Mouse (Mus musculus): ENCODE measurements around the gene Nos1ap. TPM values are rescaled to one million over a fixed set of nuclear protein-coding genes. Genes with fewer than 3 reads are reported as not detected.

The Nos1ap gene
- polyA plus RNA-seq, 1 experiment: 3.5 TPM

GRCm38 (mm10) chr1:170343906-170344305 lies 245.8 kb downstream of the Nos1ap start:
- no peaks in the 10 kb centered on the region for H3K4me1 ChIP-seq (ENCODE audit: control insufficient read depth, insufficient read depth, low read length)
- TF ChIP-seq CTCF (IDR thresholded peaks at IDR 0.05; ENCODE audit: borderline replicate concordance, insufficient read depth, low read length) (no peak), POLR2A (IDR thresholded peaks at IDR 0.05; ENCODE audit: low read depth, low read length) (no peak)
- no peak overlapping the region for H3K4me3 ChIP-seq (ENCODE audit: insufficient read depth, low read length)
- H3K27ac ChIP-seq (ENCODE audit: insufficient read depth, low read length): no peak overlapping the region

GRCm38 (mm10) chr1:170343081-170343480 lies 246.6 kb downstream of the Nos1ap start:
- no peak overlapping the region for H3K27ac ChIP-seq (ENCODE audit: insufficient read depth, low read length)
- no peaks in the 10 kb centered on the region for H3K4me1 ChIP-seq (ENCODE audit: control insufficient read depth, insufficient read depth, low read length)
- TF ChIP-seq POLR2A (IDR thresholded peaks at IDR 0.05; ENCODE audit: low read depth, low read length) (no peak), CTCF (IDR thresholded peaks at IDR 0.05; ENCODE audit: borderline replicate concordance, insufficient read depth, low read length) (no peak)
- no peak overlapping the region for H3K4me3 ChIP-seq (ENCODE audit: insufficient read depth, low read length)

GRCm38 (mm10) chr1:170339943-170340342 lies 249.7 kb downstream of the Nos1ap start:
- no peak for TF ChIP-seq CTCF (IDR thresholded peaks at IDR 0.05; ENCODE audit: borderline replicate concordance, insufficient read depth, low read length)
- no peak overlapping the region for H3K4me3 ChIP-seq (ENCODE audit: insufficient read depth, low read length)
- H3K27ac ChIP-seq (ENCODE audit: insufficient read depth, low read length): no peak overlapping the region
- H3K4me1 ChIP-seq (ENCODE audit: control insufficient read depth, insufficient read depth, low read length): no peaks in the 10 kb centered on the region

GRCm38 (mm10) chr1:170332775-170333174 lies 256.9 kb downstream of the Nos1ap start:
- Histone ChIP-seq H3K4me1 (ENCODE audit: control insufficient read depth, insufficient read depth, low read length) (no peaks in the 10 kb centered on the region), H3K4me3 (ENCODE audit: insufficient read depth, low read length) (no peak overlapping the region), H3K27ac (ENCODE audit: insufficient read depth, low read length) (no peak overlapping the region)
- no peak for TF ChIP-seq CTCF (IDR thresholded peaks at IDR 0.05; ENCODE audit: borderline replicate concordance, insufficient read depth, low read length)
- no peak for TF ChIP-seq POLR2A (IDR thresholded peaks at IDR 0.05; ENCODE audit: low read depth, low read length)

DNA sequence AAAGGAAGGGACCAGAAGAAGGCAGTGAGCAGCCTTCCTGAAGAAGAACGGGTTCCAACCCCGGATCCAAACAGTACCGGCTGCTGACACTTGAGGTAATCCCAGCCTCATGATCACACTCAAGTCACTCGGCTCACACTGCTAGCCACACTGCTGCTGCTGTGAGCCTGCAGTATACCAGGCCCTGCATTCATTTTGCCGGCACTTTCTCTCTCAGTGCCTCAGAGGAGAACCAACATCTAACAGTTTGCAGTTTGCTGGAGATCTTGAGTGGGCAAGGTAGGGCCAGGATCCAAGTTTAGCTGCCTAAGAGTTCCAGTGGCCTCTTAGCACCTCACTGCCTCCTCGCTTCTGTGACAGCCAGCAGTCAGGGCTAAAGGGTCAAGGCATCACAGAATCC lies 257.7 kb downstream of the Nos1ap start:
- Histone ChIP-seq H3K4me1 (ENCODE audit: control insufficient read depth, insufficient read depth, low read length) (no peaks in the 10 kb centered on the region), H3K4me3 (ENCODE audit: insufficient read depth, low read length) (no peak overlapping the region), H3K27ac (ENCODE audit: insufficient read depth, low read length) (no peak overlapping the region)
- TF ChIP-seq CTCF (IDR thresholded peaks at IDR 0.05; ENCODE audit: borderline replicate concordance, insufficient read depth, low read length) (no peak), POLR2A (IDR thresholded peaks at IDR 0.05; ENCODE audit: low read depth, low read length) (no peak)

DNA sequence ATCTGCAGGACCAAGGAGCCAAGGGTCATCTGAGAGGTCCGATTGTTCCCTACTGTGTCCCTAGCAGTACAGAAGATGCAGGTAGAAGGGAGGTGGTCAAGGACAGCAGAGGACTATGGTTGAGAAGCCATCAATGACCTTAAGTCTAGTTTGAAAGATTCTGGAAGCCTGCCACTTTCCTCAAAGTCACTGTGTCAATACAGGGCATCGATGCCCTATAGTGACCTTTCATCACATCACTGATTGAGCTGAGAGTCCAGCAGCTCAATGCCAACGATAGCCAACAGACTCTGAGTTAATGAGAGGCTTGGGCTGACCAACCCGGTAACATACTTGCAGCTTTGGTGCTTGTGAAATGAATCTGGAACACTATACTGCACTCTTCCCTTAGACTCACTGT lies 264.4 kb downstream of the Nos1ap start:
- no peak for TF ChIP-seq CTCF (IDR thresholded peaks at IDR 0.05; ENCODE audit: borderline replicate concordance, insufficient read depth, low read length)
- no peak for TF ChIP-seq POLR2A (IDR thresholded peaks at IDR 0.05; ENCODE audit: low read depth, low read length)
- Histone ChIP-seq H3K4me1 (ENCODE audit: control insufficient read depth, insufficient read depth, low read length) (no peaks in the 10 kb centered on the region), H3K27ac (ENCODE audit: insufficient read depth, low read length) (no peak overlapping the region), H3K4me3 (ENCODE audit: insufficient read depth, low read length) (no peak overlapping the region)

- Histone ChIP-seq H3K4me1 (ENCODE audit: control insufficient read depth, insufficient read depth, low read length) (no peaks in the 10 kb centered on the region), H3K4me3 (ENCODE audit: insufficient read depth, low read length) (no peak overlapping the region), H3K27ac (ENCODE audit: insufficient read depth, low read length) (no peak overlapping the region)
- TF ChIP-seq CTCF (IDR thresholded peaks at IDR 0.05; ENCODE audit: borderline replicate concordance, insufficient read depth, low read length) (no peak), POLR2A (IDR thresholded peaks at IDR 0.05; ENCODE audit: low read depth, low read length) (no peak)
Observed at GRCm38 (mm10) chr1:170324312-170324711, 265.3 kb downstream of the Nos1ap start.

DNA sequence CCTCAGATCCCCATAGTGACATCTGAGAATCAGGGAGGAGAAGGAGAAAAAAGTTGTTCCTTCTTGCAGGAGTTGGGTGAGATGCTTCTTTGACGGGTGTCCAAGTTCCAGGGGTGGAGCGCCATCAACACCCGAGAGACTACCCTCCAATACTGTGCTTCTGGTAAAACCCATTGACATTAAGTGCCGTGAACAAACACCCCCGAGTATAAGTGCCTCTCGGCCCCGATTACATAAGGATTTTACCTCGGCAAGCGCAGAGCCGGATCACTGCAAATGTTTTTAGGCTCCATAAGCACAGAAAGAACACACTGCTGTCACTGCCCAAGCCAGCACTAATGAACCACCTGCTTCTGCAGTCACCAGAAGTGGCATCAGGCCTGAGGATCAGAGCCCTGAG lies 266.7 kb downstream of the Nos1ap start:
- Histone ChIP-seq H3K4me1 (ENCODE audit: control insufficient read depth, insufficient read depth, low read length) (no peaks in the 10 kb centered on the region), H3K27ac (ENCODE audit: insufficient read depth, low read length) (no peak overlapping the region), H3K4me3 (ENCODE audit: insufficient read depth, low read length) (no peak overlapping the region)
- no peak for TF ChIP-seq CTCF (IDR thresholded peaks at IDR 0.05; ENCODE audit: borderline replicate concordance, insufficient read depth, low read length)
- TF ChIP-seq POLR2A (IDR thresholded peaks at IDR 0.05; ENCODE audit: low read depth, low read length): no peak

DNA sequence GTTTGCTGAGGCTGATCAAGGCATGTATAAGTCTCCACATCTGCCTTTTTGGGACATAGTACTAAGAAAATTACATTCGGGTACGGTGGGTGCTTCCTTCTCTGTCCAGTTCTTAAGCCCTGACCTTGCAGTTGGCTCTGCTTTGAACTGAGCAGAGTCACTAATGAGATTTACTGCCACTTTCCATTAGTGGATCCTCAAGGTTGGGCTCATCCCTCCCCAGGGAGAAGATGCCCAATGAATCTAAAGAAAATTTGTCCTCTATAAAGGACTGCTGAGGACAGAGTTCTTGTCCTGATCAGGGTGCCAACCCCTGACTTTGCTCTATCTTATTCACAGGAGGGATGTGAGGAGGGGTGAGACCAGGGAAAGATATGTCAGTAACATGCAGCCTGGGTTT lies 267.6 kb downstream of the Nos1ap start:
- Histone ChIP-seq H3K27ac (ENCODE audit: insufficient read depth, low read length) (no peak overlapping the region), H3K4me3 (ENCODE audit: insufficient read depth, low read length) (no peak overlapping the region)
- TF ChIP-seq POLR2A (IDR thresholded peaks at IDR 0.05; ENCODE audit: low read depth, low read length) (no peak), CTCF (IDR thresholded peaks at IDR 0.05; ENCODE audit: borderline replicate concordance, insufficient read depth, low read length) (no peak)

GRCm38 (mm10) chr1:170311431-170311830 lies 278.2 kb downstream of the Nos1ap start:
- TF ChIP-seq CTCF (IDR thresholded peaks at IDR 0.05; ENCODE audit: borderline replicate concordance, insufficient read depth, low read length): no peak
- TF ChIP-seq POLR2A (IDR thresholded peaks at IDR 0.05; ENCODE audit: low read depth, low read length): no peak
- Histone ChIP-seq H3K4me3 (ENCODE audit: insufficient read depth, low read length) (no peak overlapping the region), H3K27ac (ENCODE audit: insufficient read depth, low read length) (no peak overlapping the region), H3K4me1 (ENCODE audit: control insufficient read depth, insufficient read depth, low read length) (no peaks in the 10 kb centered on the region)

More for the DNA sequence above, 267.6 kb downstream of the Nos1ap start:
- H3K4me1 ChIP-seq (ENCODE audit: control insufficient read depth, insufficient read depth, low read length): no peaks in the 10 kb centered on the region

DNA sequence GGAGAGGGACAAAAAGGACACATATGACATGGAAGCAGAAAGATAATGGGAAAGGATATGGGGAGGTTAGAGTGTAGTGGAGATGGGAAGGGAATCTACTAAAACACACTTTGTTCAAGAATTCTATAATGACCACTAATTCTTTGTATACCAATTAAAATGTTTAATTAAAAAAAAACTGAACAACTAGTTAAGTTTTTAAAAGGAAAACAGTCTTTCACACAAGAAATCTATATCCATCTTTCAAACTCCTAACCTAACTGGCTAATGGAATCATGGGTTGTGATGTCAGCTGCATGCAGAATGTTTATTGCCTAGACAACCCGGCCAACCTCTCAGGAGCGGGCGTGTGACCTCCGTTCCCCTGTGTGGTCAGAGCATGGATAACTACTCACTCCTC lies 281.2 kb downstream of the Nos1ap start, which contains the start of gene Spata46:
Spata46 (plus strand) TSS at position 301 of the 400 bp plus-strand sequence.
- TF ChIP-seq POLR2A (IDR thresholded peaks at IDR 0.05; ENCODE audit: low read depth, low read length) (no peak), CTCF (IDR thresholded peaks at IDR 0.05; ENCODE audit: borderline replicate concordance, insufficient read depth, low read length) (no peak)

More for the DNA sequence above, 281.2 kb downstream of the Nos1ap start, which contains the start of gene Spata46:
- Histone ChIP-seq H3K27ac (ENCODE audit: insufficient read depth, low read length) (no peak within 1 kb of the TSS), H3K4me1 (ENCODE audit: control insufficient read depth, insufficient read depth, low read length) (no peaks in the 10 kb centered on the region), H3K4me3 (ENCODE audit: insufficient read depth, low read length) (no peak within 1 kb of the TSS)

Data from embryonic fibroblast, embryonic 13.5 days (primary cell).